Mouse (Mus musculus) monocyte, adult 5-6 weeks (primary cell): ENCODE results near the gene Rfx4. TPM values are rescaled to one million over a fixed set of nuclear protein-coding genes. Genes with fewer than 3 reads are reported as not detected.

Experiments
- ATAC-seq: fragments of 153-309, 156-312 bp; replicated peaks from 2 replicates; pipeline ENCODE4 v1.8.0; 2017; ENCODE audit warnings: mild to moderate bottlenecking; ENCODE audit not compliant: low TSS enrichment, insufficient number of reproducible peaks, severe bottlenecking, poor library complexity, low FRiP score
- total RNA-seq: library from RNA; stranded (forward); fragments of 200-1000, 200-491, 200-594 nt; gene quantifications from 3 replicates; pipeline ENCODE4 v1.2.3, GENCODE M21; 2017

Rfx4 gene
- not detected in 3 replicates for total RNA-seq

DNA sequence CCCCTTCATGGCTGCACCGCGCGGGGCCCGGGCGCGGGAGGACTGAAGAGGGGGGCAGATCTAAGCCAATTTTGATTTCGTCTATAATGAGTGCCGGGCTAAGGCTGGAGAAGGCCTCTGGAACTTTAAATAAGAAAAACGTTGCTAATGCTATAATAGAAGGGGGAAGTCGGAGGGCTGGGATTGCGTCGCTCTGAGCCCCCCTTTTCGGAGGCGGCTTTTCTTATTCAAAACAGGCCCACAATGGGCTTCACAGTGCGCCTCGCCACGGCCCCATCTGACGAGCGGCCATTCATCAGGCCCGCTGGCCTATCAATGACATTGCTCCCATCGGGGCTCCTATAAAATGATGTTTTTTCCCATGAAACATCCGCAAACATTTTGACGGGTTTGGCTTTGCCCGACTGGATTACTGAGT, at the start of gene Rfx4:
Rfx4 (plus strand) TSS at position 277 of the 418 bp plus-strand sequence.
- no peak for ATAC-seq

DNA sequence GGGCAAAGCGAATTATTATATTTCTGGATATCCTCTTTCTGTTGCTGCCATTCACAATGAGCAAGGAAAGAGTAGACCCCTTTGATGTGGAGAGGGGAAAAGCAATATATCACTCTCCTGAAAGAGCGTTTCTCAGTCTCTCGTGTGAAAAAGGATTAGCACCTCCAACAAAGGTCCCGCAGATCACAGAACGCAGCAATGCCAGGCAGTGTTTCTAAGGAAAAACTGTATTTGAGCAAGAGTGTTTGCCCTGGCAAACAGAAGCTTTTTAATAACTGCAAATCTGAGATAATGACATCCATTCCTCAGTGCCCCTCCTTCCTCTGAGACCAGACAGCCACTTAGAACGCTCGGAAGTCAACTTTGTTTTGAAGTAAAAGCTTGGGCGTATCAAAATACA, 49.3 kb upstream of the Rfx4 start:
- ATAC-seq: no peak

DNA sequence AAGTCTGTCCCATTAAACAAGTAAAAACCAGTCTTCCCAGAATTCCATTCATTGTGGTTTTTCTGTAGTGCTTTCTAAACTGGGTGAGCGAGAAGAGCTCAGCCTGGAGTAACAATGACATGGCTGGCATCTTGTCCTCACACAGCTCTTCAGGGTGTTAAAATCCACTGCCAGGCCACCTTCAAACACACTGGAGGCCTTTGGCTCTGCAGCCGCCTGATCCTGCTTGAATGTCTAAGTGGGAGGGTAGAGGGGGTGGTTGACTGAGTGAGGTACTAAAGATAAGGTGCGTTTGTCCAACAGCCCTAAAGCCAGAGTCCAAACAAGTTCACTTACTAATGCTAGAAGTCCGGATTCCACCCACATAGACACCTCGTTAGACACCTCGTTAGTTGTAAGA, 48.6 kb upstream of the Rfx4 start:
- ATAC-seq: no peak

DNA sequence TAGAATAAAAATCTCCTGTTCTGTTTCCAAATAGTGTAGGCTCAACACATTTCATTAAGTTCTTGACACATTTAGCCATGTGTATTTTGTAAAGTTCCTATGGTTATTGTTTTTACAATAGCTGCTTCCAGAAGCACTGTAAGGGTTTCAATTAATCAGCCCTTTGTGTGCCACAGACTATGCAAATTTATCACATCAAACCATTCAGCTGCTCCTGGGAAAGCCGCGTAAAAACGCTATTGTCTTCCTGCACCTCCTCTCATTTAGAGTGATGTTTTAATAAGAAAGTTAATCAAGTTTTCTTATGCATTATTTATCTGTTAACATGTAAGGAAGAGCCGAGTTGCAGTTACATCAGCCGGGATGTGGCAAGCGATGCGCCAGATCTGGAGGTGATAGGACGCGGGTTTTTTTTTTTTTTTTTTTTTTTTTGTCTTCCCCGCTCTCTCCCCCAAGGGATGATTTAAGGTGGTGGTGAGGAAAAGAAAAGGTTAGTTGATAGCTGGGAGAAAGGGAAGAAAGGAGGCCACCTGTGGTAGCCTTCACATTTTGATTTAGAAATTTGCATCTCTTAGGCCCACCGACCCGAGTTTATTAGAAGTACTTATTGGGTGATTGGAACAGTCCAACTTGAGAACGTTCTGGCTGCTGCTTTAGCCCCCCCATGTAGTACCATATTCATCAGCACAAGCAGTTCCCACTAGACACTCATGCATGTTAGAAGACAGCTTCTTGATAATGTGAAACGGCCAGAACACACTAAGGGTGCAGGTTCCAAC, 47.9 kb upstream of the Rfx4 start:
- no peak for ATAC-seq

DNA sequence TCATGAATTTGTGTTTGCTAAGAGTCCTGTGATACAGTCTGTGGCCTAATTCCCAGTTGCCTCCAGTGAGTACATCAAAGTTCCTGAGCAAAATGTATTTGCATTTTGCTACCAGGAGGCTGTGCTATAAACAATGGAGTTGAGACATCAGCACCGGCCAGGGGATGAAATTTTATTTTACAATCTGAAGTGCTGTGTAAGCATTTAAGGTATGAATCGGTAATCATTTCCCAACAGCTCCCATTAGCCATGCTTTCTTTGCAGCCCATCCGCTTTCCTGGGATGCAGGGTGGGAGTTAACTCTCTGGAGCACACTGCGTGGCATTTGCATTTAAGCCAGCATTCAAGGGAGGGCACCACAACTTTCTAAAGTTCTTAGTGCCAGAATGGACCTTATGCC, 45.7 kb upstream of the Rfx4 start:
- ATAC-seq: no peak

DNA sequence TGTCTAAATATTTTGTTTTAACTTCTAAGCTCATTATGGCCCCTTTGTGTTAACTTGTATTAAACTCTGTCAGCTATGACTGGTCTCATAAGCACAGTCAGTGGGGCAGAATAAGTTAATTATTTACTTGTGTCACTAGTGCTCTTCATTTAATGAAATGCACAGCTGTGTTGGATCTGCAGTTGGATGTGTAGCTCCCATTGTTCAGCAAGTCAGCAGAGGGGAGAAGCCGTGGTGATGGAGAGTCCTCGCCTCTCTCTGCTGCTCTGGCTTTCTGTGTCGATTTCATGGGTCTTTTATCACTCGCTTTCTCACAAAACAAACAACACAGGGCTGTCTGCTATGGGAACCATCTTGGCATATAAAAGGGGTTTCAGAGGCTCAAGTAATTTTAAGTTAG, 45.0 kb upstream of the Rfx4 start:
- ATAC-seq: no peak

DNA sequence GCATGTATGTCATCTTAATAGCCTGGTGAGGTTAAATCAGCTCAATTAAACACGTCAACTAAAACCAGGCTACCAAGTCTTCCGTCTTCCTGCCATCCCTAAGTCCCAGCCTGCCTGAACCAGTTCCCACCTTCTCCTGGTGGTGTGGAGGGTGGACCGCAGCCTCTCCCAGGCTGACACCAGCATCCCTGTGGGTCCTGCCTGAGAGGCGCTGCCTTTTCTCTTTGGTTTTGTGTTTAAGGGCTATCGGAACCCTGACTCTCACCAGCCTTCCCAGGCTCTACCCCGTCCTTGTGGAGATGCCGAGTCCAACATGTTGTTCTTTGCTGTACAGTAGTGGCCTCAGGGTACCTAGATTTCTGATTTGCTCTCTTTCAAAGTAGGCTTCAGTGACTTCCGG, 44.4 kb upstream of the Rfx4 start:
- no peak for ATAC-seq

DNA sequence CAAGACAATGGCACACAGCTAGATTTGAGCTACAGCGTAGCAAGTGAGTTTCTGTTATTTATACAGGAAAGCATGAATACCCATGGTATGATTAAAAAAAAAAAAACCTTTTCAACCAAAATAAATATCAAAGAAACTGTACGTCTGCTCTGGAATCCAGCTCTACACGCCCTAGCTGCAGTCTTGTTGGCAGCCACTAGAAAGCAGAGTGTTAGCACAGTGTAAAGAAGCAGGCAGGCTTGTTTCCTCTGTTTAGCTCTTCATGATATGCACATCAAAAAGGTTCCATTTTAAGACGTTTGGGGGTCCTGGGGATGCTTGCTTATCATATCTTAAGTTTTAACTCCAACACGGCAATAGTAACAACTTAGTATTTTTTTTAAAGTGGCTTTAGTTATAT, 43.9 kb upstream of the Rfx4 start:
- no peak for ATAC-seq

DNA sequence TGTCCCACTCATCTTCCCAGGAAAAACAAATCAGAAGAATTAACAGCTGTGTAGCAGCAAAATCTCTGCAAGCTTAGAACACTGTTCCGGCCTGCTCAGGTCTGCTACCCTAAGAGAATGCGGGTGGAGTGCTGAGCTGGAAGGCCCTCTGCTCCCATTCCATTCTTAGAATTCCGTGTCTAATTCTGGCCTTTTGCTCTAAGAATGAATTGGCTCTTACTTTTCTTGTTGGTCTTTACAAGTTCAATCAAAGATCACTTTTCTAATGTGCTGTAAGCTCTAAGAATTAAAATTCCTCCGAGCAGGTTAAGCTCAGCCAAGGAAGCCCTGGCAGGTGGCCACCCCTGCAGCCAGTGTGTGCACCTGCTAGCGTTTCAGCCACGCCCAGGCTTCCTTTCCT, 43.3 kb upstream of the Rfx4 start:
- ATAC-seq: no peak

DNA sequence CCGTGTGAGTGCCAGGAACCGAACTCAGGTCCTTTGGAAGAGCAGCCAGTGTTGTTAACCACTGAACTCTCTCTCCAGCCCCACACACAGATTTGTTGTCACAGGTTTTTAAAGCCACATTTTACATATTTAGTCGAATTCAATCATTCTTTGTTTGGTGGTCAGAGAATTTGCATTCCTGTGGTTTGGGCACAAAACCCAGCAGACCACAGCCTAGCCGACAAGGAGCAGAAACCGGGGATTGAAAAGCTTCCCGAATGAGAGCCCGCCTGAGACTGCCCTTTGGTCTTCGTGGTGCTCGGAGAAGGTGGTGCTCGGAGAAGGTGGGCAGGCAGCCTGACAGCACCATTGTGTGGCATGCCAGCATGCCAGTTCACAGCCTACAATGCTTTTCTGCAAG, 42.8 kb upstream of the Rfx4 start:
- ATAC-seq: no peak

DNA sequence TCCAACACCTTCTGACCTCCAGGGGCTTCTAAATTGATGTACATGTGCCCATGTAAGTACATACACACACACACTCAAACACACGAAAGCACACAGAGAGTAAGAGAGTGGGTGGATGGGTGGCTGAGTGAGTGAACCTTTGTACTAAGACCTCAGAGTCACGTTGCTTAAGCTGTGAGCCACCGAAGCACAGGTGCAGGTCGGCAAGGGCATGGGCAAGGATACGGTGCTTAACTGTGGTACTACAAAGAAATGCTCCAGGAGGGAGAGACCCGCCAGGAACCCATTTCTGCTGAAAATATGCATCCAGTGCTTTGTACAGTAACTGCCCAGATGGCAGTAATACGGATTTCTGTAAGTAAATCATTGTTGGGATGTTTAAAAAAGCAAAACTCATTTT, 40.2 kb upstream of the Rfx4 start:
- ATAC-seq: no peak

DNA sequence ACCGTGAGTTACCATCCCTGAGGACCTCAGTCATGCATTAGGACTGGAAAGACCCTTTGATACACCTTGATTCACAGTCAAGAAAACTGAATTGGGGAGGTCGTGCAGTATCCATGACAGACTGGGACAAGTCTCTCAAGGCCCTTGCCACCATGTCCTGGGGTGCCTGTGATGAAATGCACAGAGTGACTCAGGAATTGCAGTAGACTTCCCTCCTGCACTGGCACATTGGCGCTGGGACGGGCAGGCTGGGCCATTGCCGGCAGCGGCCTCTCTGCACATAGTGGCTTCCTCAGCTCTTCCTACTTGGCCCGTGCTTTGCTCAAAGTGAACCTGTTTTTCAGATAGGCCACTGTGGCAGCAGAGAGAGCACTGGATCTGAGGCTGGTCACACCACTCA, 39.3 kb upstream of the Rfx4 start:
- no peak for ATAC-seq

DNA sequence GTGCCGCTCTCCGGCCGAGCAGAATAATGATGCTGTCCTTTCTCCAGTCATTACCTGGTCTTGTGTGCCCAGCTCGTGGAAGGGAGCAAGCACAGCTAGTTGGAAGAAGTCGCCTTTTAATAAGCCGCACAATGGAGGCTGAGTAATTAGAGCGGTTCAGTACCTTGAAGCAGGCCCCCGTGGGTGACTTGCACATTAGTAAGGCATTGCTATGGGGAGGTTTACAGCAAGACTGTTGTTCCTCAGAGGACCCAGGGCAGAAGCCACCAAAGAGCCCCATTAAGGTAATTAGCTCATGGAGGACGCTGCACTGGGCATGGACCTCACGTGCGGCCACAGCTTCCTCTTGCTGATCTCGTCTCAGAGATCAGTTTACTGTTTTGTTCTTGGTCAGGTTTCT, 33.2 kb upstream of the Rfx4 start:
- no peak for ATAC-seq

DNA sequence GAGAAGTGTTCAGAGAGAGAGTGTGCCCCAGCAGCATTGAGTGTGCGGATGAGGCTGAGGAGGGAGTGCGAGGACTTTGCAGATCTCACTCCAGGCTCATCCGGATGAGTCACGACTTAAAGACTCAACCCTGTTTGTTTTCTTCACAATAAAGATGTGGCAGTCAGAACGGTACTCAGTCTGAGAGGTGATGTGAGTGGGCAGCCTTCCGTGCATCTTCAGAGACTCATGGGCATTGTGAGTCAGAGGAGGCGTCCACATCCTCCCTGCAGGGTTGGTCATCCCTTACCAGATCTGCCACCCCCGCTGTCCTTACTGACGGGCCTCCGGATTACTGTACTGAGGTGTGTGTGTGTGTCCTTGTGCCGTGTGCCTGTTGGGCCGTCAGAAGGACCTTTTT, 28.9 kb upstream of the Rfx4 start:
- no peak for ATAC-seq

DNA sequence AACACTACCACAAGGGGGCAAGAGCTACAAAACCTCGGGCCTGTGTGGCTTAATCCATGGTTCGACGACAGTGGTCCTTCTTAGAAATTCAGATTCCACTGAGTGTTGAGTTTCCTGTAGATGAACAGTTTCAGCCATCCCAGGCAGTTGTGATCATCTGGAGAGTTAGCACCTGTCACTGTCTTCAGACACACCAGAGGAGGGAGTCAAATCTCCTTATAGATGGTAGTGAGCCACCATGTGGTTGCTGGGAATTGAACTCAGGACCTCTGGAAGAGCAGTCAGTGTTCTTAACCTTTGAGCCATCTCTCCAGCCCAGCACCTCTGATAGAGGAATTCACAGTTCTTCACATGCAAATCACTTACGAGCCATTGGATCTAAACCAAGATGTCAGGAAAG, 28.1 kb upstream of the Rfx4 start:
- no peak for ATAC-seq

DNA sequence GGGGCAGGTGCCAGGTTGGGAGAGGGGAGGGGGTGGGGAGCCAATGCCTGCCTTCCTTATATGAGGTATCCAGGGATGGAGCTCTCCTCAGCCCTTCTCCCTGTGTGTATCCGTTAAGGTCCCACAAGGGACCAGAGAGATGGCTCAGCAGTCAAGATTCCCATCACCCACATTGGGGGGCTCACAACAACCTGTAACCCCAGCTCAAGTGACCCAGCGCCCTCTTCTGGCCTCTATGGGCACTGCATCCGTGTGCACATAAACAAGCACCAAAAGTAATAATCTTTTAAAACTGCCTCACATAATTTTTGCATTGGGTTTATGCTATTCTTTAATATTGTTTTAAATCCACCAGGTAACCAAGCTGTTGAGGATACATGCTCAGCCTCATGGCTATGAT, 25.8 kb upstream of the Rfx4 start:
- ATAC-seq: no peak

DNA sequence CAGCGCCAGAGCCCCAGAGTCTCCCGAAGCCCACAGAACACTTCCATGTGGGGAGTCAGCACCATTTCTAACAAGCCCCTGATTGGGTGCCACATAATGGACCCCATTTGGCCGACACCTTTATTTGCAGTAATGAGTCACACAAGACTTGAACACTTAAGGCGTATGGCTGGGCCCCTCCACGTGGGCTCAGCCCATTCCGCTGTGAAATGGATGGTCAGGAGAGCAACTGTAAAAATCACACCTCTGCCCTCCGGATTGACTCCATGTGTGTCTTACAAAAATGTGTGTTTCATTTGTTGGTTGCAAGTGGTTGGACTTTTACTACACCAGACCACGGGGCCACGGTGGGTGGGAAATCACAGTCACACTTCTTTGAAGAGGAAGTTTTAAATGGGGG, 24.9 kb upstream of the Rfx4 start:
- no peak for ATAC-seq

DNA sequence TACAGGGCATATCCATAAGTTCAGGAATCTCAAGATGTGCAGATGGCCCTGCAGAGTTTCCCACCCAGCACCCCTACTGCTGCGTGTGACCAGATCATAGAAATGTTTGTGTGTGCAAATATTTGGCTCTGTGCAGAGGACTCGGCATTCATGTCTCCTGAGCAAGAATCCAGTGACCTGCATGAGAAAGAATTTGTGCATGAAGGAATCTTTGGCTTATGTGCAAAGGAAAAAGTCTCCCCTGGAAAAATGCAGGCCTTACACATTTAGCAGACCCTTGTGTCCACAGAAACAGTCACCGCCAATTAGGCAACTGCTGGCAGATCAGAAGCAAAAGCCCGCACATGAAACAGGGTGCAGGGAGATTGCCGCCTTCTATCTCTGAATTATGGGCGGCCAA, 22.4 kb upstream of the Rfx4 start:
- no peak for ATAC-seq

DNA sequence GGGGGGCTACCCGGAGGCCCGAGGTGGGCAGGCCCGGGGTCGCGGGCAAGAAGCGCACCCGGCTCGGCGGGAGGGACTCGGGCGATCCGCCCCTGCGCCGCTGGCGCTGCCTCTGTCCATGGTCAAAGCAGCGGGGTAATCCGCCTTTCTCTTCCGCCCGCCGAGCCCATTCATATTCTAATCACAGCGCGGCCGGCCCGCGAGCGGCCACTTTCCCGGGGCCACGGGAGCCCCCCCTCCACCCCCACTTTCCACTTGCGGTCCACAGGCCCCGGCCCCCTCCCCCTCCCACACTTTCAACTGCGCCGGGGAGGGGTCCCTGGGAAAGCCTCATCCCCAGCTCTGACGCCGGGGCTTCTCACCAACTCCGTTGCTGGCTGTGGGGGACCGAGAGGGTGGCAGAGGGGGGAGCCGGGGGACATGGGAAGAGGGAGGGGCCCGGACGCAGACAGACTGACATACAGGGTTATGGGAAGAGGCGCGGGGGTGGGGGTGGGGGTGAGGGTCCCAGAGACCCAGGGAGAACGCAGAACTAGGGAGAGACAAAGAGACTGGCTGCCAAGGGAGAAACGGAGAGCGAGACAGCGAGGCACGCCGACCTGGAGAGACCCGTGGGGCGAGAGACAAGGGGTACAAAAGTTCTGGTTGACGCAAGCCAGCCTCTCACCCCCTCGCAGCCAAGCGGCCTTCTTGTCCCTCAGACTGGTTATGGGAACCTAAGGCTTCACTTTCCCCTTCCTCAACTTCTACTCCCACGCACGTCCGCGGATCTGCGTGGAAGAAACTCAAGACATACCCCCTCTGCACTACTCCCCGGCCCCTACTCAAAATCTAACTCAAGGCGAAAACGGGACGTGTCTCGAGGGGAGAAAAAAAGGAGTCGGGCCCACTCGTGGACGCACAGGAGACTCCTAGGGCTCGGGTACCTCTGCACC, 744 bp upstream of the Rfx4 start:
- no peak for ATAC-seq

DNA sequence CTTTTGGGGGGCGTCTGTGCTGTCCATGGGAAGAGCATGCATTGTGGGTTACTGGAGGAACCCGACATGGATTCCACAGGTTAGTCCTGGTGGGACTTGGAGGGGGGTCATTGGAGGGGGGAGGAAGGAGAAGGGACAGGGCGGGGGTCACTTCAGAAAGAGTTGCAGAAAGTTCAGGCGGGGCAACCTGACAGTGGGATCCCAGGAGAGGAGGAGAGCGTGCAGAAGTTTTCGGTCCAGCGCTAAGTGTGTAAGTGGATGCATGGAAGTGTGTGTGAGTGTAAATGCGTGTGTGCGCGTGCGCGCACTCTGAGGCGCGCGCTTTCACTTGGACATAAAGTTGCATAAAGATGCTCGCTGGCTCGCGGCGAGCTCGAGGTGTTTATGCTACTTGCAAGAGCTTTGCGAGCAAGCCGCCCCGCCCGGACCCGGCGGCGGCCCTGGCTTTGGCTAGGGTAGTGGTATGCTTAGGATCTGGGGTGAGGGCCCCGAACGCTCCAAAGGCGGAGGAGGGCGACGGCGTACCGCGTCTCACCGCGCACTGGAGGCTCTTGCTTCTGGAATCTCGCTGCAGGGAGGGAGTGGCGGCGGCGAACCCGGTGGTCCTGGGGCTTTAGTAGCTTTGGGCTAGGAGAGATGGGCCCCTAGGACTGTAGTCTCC, 703 bp downstream of the Rfx4 start:
- ATAC-seq: no peak
